Mouse (Mus musculus) CD4-positive, CD25-positive, alpha-beta regulatory T cell, adult 2 months (primary cell): ENCODE data around the gene Hmg20b.

Source experiments
- DNase-seq: peaks from one replicate; pipeline ENCODE4 v3.0.0-alpha.2; 2012; ENCODE audit warnings: low read depth, low spot score

The Hmg20b gene

GRCm38 (mm10) chr10:81305663-81306062 is 44.6 kb downstream of the Hmg20b start:
- no peak for DNase-seq

GRCm38 (mm10) chr10:81304597-81305238 is 45.6 kb downstream of the Hmg20b start:
- peak; percentile 83 for DNase-seq

GRCm38 (mm10) chr10:81303761-81304160 is 46.5 kb downstream of the Hmg20b start:
- DNase-seq = peak; percentile 73

- no peak for DNase-seq
Measured at GRCm38 (mm10) chr10:81303258-81303657, 47.0 kb downstream of the Hmg20b start.

- no peak for DNase-seq
Measured at GRCm38 (mm10) chr10:81302781-81303218, 47.5 kb downstream of the Hmg20b start.

- no peak for DNase-seq
Measured at GRCm38 (mm10) chr10:81302288-81302687, 48.0 kb downstream of the Hmg20b start.

GRCm38 (mm10) chr10:81301321-81301720 is 49.0 kb downstream of the Hmg20b start:
- DNase-seq = no peak

GRCm38 (mm10) chr10:81300352-81300907 is 49.9 kb downstream of the Hmg20b start:
- DNase-seq = no peak

- DNase-seq = no peak
Measured at GRCm38 (mm10) chr10:81299585-81300351, 50.5 kb downstream of the Hmg20b start.

GRCm38 (mm10) chr10:81298369-81299100 is 51.7 kb downstream of the Hmg20b start:
- DNase-seq = peak; percentile 66

- DNase-seq = peak; percentile 74
Measured at GRCm38 (mm10) chr10:81297845-81298244, 52.4 kb downstream of the Hmg20b start.

GRCm38 (mm10) chr10:81297246-81297645 is 53.0 kb downstream of the Hmg20b start:
- no peak for DNase-seq
